Mouse (Mus musculus) forebrain, embryonic 14.5 days (tissue): ENCODE results near the gene Otop3. TPM values are rescaled to one million over a fixed set of nuclear protein-coding genes. Genes with fewer than 3 reads are reported as not detected.
A peak's percentile ranks its signal among the peaks of the same experiment; 100 is the strongest.
"Not testable (repeated sequence)": the region's sequence is repeated elsewhere in the genome, so short reads cannot be mapped to it uniquely, and the experiment has no call there.

Source experiments
- ATAC-seq: fragments of 200-750 bp; cut with Nextera tagmentation; 2 replicates; pipeline ENCODE4 v1.8.0; 2017; ENCODE audit warnings: mild to moderate bottlenecking, moderate library complexity
- DNase-seq: peaks from one replicate; pipeline ENCODE4 v3.0.0-alpha.2; 2015; ENCODE audit warnings: low spot score
- H3K27ac ChIP-seq: fragments of 300-500 bp; sonication (generic); 2 replicates; pipeline ENCODE4 v1.5.1; 2014; ENCODE audit warnings: low read depth, mild to moderate bottlenecking, control low read depth, low read length, moderate library complexity
- H3K27me3 ChIP-seq: fragments of 300-500 bp; sonication (generic); replicated peaks from 2 replicates; pipeline ENCODE4 v1.6.1; 2014; ENCODE audit warnings: low read length, control low read depth, mixed read lengths; ENCODE audit not compliant: control insufficient read depth, insufficient read depth
- H3K36me3 ChIP-seq: fragments of 300-500 bp; sonication (generic); 2 replicates; pipeline ENCODE4 v1.6.1; 2014; ENCODE audit warnings: low read length, control low read depth; ENCODE audit not compliant: control insufficient read depth, insufficient read depth
- H3K4me1 ChIP-seq: fragments of 300-500 bp; sonication (generic); 2 replicates; pipeline ENCODE4 v1.6.1; 2014; ENCODE audit warnings: antibody characterized with exemption, low read length, control low read depth; ENCODE audit not compliant: control insufficient read depth, insufficient read depth
- H3K4me2 ChIP-seq: fragments of 300-500 bp; sonication (generic); 2 replicates; pipeline ENCODE4 v1.6.1; 2014; ENCODE audit warnings: mild to moderate bottlenecking, control low read depth, low read length
- H3K4me3 ChIP-seq: fragments of 300-500 bp; sonication (generic); 2 replicates; pipeline ENCODE4 v1.5.1; 2014; ENCODE audit warnings: low read depth, low read length, control low read depth
- H3K9ac ChIP-seq: fragments of 300-500 bp; sonication (generic); 2 replicates; pipeline ENCODE4 v1.6.1; 2014; ENCODE audit warnings: mild to moderate bottlenecking, low read length, control low read depth, moderate library complexity
- H3K9me3 ChIP-seq: fragments of 300-500 bp; sonication (generic); replicated peaks from 2 replicates; pipeline ENCODE4 v1.6.1; 2016; ENCODE audit warnings: low read length, control low read depth, mixed read lengths; ENCODE audit not compliant: control insufficient read depth
- WGBS: fragments of 180-500 bp; shearing (Covaris S2); extraction: QIAGEN DNeasy Blood & Tissue Kit; methylation state at CpG from one replicate; pipeline ENCODE4 v1.1.7; 2014; 5-methylcytosine and 5-hydroxymethylcytosine counted together
- polyA plus RNA-seq: library from polyadenylated mRNA; unstranded; fragments of >200 nt; fragmentation: Nextera tagmentation; extraction: Ambion mirVana; gene quantifications from 2 replicates; pipeline ENCODE4 v1.2.1, GENCODE M21; 2014

Gene Otop3
- polyA plus RNA-seq, 1 experiment from 2014 or later, result 0.06 TPM

DNA sequence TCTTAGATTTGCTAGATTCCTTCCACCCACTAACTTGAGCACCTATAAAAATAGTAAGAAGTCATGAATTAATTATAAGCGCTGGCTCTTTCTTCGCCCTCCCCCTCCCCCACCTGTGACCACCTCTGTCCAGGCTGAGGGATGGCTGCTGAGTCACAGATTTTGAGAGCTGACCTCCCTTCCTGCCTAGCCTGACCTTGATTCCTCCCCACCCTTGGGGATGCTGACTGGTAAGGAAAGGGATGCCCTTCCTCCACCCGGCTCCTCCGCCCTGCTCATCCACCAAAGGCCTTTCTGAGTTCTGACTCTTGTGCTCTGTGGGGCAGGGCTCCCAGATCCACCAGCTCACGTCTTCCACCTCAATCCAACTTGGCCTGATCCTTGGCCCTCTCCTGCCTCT is 50.1 kb downstream of the Otop3 start:
- Histone ChIP-seq H3K4me2 (peak overlapping the region; percentile 88), H3K36me3 (peaks cover 6% of the 10 kb centered on the region; the same call in 1 of the 2 replicates), H3K27ac (no peak overlapping the region), H3K4me1 (peaks cover 23% of the 10 kb centered on the region), H3K9me3 (no peaks in the 10 kb centered on the region), H3K27me3 (no peaks in the 10 kb centered on the region), H3K4me3 (no peak overlapping the region), H3K9ac (no peak overlapping the region)
- DNase-seq (no peak), ATAC-seq (no peak)
- WGBS, result 82% methylated on average over 5 of the region's 5 CpGs

GRCm38 (mm10) chr11:115386859-115387258 is 52.3 kb downstream of the Otop3 start:
- H3K4me2 ChIP-seq, H3K27me3 ChIP-seq, DNase-seq, H3K9ac ChIP-seq, ATAC-seq, H3K27ac ChIP-seq, H3K4me3 ChIP-seq, H3K9me3 ChIP-seq: not testable (repeated sequence)
- Histone ChIP-seq H3K4me1 (peaks cover 23% of the 10 kb centered on the region), H3K36me3 (peaks cover 22% of the 10 kb centered on the region)
- 93% methylated on average over 3 of the region's 3 CpGs for WGBS

DNA sequence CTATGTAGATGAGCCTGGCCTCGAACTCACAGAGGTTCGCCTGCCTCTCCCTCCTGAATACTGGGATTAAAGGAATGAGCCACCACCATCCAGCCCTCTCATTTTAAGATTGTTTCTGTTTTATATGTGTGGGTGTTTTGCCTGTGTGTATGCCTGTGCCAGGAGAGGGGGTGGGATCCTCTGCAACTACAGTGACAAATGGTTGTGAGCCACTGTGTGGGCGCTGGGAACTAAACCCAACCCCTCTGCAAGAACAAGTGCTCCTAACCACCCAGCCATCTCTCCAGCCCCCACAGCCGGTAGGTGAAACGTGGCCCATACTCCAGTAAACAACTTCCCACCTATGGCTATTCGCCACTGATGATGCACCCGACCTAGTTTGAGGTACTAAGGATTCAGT is 56.8 kb downstream of the Otop3 start:
- 92% methylated on average over 7 of the region's 7 CpGs for WGBS
- no peaks in the 10 kb centered on the region for H3K27me3 ChIP-seq
- H3K9ac ChIP-seq, result no peak overlapping the region
- no peak overlapping the region for H3K4me3 ChIP-seq
- H3K9me3 ChIP-seq, result no peaks in the 10 kb centered on the region
- no peaks in the 10 kb centered on the region for H3K4me1 ChIP-seq
- no peak overlapping the region for H3K27ac ChIP-seq
- no peak overlapping the region for H3K4me2 ChIP-seq
- DNase-seq, result no peak
- peaks cover 67% of the 10 kb centered on the region for H3K36me3 ChIP-seq
- no peak for ATAC-seq

DNA sequence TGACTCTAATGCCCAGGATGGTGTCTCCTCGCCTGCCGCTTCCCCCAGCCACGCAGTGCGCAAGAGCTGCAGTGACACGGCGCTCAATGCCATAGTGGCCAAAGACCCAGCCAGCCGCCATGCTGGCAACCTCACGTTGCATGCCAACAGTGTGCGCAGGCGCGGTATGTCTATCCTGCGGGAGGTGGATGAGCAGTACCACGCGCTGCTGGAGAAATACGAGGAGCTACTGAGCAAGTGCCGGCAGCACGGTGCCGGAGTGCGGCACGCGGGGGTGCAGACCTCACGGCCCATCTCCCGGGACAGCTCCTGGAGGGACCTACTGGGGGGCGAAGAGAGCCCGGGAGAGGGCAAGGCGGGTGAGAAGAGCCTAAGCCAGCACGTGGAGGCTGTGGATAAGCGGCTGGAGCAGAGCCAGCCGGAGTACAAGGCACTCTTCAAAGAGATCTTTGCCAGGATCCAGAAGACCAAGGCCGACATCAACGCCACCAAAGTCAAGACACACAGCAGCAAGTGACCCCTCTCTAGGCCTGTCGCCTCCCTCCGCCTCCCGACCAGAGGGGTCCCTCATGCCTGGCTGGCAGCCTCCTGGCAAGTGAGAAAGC is 59.3 kb downstream of the Otop3 start:
- Histone ChIP-seq H3K36me3 (peaks cover 61% of the 10 kb centered on the region), H3K9ac (no peak overlapping the region), H3K4me2 (no peak overlapping the region), H3K4me3 (no peak overlapping the region), H3K27ac (no peak overlapping the region), H3K9me3 (no peaks in the 10 kb centered on the region), H3K4me1 (no peaks in the 10 kb centered on the region), H3K27me3 (no peaks in the 10 kb centered on the region)
- WGBS, result 77% methylated on average over 34 of the region's 34 CpGs
- ATAC-seq, result no peak
- DNase-seq, result no peak

Other genes with a start within 250 kb of the Otop3 start
- 0.45 and 0.57 TPM in 2 replicates for gene Rab37, start 243.3 kb upstream of the Otop3 start, polyA plus RNA-seq
- not detected in 2 replicates for gene Cd300lf, start 200.7 kb upstream of the Otop3 start, polyA plus RNA-seq
- 39.4 and 48.4 TPM in 2 replicates for gene Slc9a3r1, start 171.4 kb upstream of the Otop3 start, polyA plus RNA-seq
- 6.3 and 8.5 TPM in 2 replicates for gene Tmem104, start 147.2 kb upstream of the Otop3 start, polyA plus RNA-seq
- 19.5 and 20.4 TPM in 2 replicates for gene Nat9, start 146.9 kb upstream of the Otop3 start, polyA plus RNA-seq
- 0.12 and 0.14 TPM in 2 replicates for gene Grin2c, start 67.5 kb upstream of the Otop3 start, polyA plus RNA-seq
- gene Fdxr, start 57.7 kb upstream of the Otop3 start, polyA plus RNA-seq, result 17.2 and 20.0 TPM in 2 replicates
- gene Fads6, start 37.1 kb upstream of the Otop3 start, polyA plus RNA-seq, result 0.24 and 0.40 TPM in 2 replicates
- gene Otop2, start 27.6 kb upstream of the Otop3 start, polyA plus RNA-seq, result not detected in 2 replicates
- not detected in 2 replicates for gene Ush1g, start 12.7 kb upstream of the Otop3 start, polyA plus RNA-seq
- 32.0 and 36.3 TPM in 2 replicates for gene Hid1, start 33.0 kb downstream of the Otop3 start, polyA plus RNA-seq
- gene Cdr2l, start 47.2 kb downstream of the Otop3 start, polyA plus RNA-seq, result 17.7 and 19.0 TPM in 2 replicates
- gene Mrpl58, start 69.0 kb downstream of the Otop3 start, polyA plus RNA-seq, result 203 and 253 TPM in 2 replicates
- gene Atp5h, start 85.2 kb downstream of the Otop3 start, polyA plus RNA-seq, result 768 and 904 TPM in 2 replicates
- 17.8 and 17.9 TPM in 2 replicates for gene Kctd2, start 85.4 kb downstream of the Otop3 start, polyA plus RNA-seq
- gene Trim80, start 105.8 kb downstream of the Otop3 start, polyA plus RNA-seq, result not detected in 2 replicates
- 0.12 TPM in 1 of 2 replicates, not detected in the other for gene Slc16a5, start 127.7 kb downstream of the Otop3 start, polyA plus RNA-seq
- 11.5 and 14.6 TPM in 2 replicates for gene Armc7, start 140.9 kb downstream of the Otop3 start, polyA plus RNA-seq
- gene Nt5c, start 157.1 kb downstream of the Otop3 start, polyA plus RNA-seq, result 95.5 and 107 TPM in 2 replicates
- gene Jpt1, start 179.7 kb downstream of the Otop3 start, polyA plus RNA-seq, result 2,151 and 2,168 TPM in 2 replicates
- gene Sumo2, start 201.5 kb downstream of the Otop3 start, polyA plus RNA-seq, result 1,356 and 1,420 TPM in 2 replicates
- gene Nup85, start 229.7 kb downstream of the Otop3 start, polyA plus RNA-seq, result 117 and 122 TPM in 2 replicates